Mouse (Mus musculus) forebrain, embryonic 15.5 days (tissue): ENCODE measurements at regions not wholly inside any gene's neighbourhood (a gene's known extent, or its start where the extent isn't known, plus 50 kb on each side); places are given as distances from the start of the nearest gene placed in this dataset.
"Not testable (repeated sequence)": the region's sequence is repeated elsewhere in the genome, so short reads cannot be mapped to it uniquely, and the experiment has no call there.

Experiments used
- ATAC-seq: fragments of 200-750 bp; cut with Nextera tagmentation; replicated peaks from 2 replicates; pipeline ENCODE4 v1.8.0; 2017; ENCODE audit warnings: mild to moderate bottlenecking, moderate TSS enrichment, moderate library complexity
- H3K27ac ChIP-seq: fragments of 300-500 bp; sonication (generic); replicated peaks from 2 replicates; pipeline ENCODE4 v1.5.1; 2015; ENCODE audit warnings: mild to moderate bottlenecking, inconsistent platforms
- H3K27me3 ChIP-seq: fragments of 300-500 bp; sonication (generic); 2 replicates; pipeline ENCODE4 v1.6.1; 2015; ENCODE audit warnings: inconsistent platforms
- H3K36me3 ChIP-seq: fragments of 300-500 bp; sonication (generic); 2 replicates; pipeline ENCODE4 v1.6.1; 2015; ENCODE audit warnings: mild to moderate bottlenecking, inconsistent platforms
- H3K4me1 ChIP-seq: fragments of 300-500 bp; sonication (generic); 2 replicates; pipeline ENCODE4 v1.6.1; 2015; ENCODE audit warnings: inconsistent platforms
- H3K4me2 ChIP-seq: fragments of 300-500 bp; sonication (generic); replicated peaks from 2 replicates; pipeline ENCODE4 v1.6.1; 2015; ENCODE audit warnings: mild to moderate bottlenecking, inconsistent platforms
- H3K4me3 ChIP-seq: fragments of 300-500 bp; sonication (generic); 2 replicates; pipeline ENCODE4 v1.5.1; 2015; ENCODE audit warnings: mild to moderate bottlenecking, inconsistent platforms
- H3K9ac ChIP-seq: fragments of 300-500 bp; sonication (generic); replicated peaks from 2 replicates; pipeline ENCODE4 v1.6.1; 2015; ENCODE audit warnings: mild to moderate bottlenecking, inconsistent platforms
- H3K9me3 ChIP-seq: fragments of 300-500 bp; sonication (generic); 2 replicates; pipeline ENCODE4 v1.6.1; 2016; ENCODE audit warnings: inconsistent platforms
- WGBS: fragments of 180-500 bp; shearing (Covaris S2); methylation state at CpG from one replicate; pipeline ENCODE4 v1.1.7; 2015; ENCODE audit warnings: mixed read lengths; 5-methylcytosine and 5-hydroxymethylcytosine counted together

- WGBS = 72% methylated on average over 4 of the region's 5 CpGs
These were observed 317.3 kb upstream of the 4933412E24Rik start for GRCm38 (mm10) chr15:60333573-60334306.

GRCm38 (mm10) chr15:60317577-60317976 lies 301.2 kb upstream of the 4933412E24Rik start:
- no peak overlapping the region for H3K9ac ChIP-seq
- H3K4me1 ChIP-seq = no peaks in the 10 kb centered on the region
- no peaks in the 10 kb centered on the region for H3K27me3 ChIP-seq
- H3K27ac ChIP-seq = no peak overlapping the region
- H3K36me3 ChIP-seq = no peaks in the 10 kb centered on the region
- no peaks in the 10 kb centered on the region for H3K9me3 ChIP-seq
- no peak overlapping the region for H3K4me3 ChIP-seq
- H3K4me2 ChIP-seq = no peak overlapping the region
- 59% methylated on average over 2 of the region's 2 CpGs for WGBS
- no peak for ATAC-seq

More at GRCm38 (mm10) chr15:60333573-60334306, 317.3 kb upstream of the 4933412E24Rik start:
- H3K27me3 ChIP-seq = no peaks in the 10 kb centered on the region
- H3K4me2 ChIP-seq = no peak overlapping the region
- no peak overlapping the region for H3K9ac ChIP-seq
- no peak overlapping the region for H3K27ac ChIP-seq
- H3K36me3 ChIP-seq = no peaks in the 10 kb centered on the region
- no peak overlapping the region for H3K4me3 ChIP-seq
- H3K9me3 ChIP-seq = no peaks in the 10 kb centered on the region
- ATAC-seq = no peak
- H3K4me1 ChIP-seq = no peaks in the 10 kb centered on the region

DNA sequence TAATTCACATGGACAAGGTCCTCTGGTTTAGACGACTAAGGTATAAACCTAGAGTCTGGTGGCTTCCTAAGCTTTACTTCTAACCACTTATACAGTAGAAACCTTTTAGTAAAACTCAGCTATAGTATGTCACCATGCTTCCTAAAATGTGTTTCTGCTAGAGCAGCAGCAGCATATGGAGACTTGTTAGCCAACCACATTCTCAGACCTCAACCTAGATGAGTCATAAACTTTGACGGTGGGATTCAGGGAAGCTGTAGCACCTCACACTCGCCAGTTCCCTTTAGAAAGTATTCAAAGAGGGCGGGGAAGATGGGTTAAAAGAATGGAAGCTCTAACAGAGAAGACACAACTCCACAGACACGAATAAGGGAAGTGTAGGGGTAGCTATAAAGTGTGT lies 298.8 kb upstream of the 4933412E24Rik start:
- no peaks in the 10 kb centered on the region for H3K9me3 ChIP-seq
- 85% methylated on average over 5 of the region's 5 CpGs for WGBS
- H3K27ac ChIP-seq = no peak overlapping the region
- no peaks in the 10 kb centered on the region for H3K36me3 ChIP-seq
- no peak overlapping the region for H3K4me2 ChIP-seq
- no peak overlapping the region for H3K4me3 ChIP-seq
- H3K27me3 ChIP-seq = no peaks in the 10 kb centered on the region
- H3K4me1 ChIP-seq = peaks cover 7% of the 10 kb centered on the region
- no peak overlapping the region for H3K9ac ChIP-seq
- ATAC-seq = no peak

DNA sequence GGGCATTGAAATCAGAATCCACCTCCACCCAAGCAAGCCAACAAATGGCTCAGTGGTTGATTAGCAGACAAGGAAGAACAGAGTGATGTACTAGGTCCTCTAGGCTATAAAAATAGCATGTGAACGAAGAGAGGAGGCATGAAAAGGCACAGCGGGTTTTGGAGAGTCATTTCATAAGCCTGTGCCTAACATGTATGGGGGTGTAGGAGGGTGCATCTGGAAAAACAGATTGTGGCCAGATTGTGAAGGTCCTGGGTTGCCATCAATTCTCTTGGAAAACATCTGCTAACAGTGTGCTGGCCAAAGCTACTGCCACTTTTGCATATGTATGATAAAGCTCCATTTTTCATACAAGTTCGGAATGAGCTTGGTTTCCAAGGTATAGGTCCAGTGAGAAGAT lies 293.5 kb upstream of the 4933412E24Rik start:
- no peak overlapping the region for H3K4me3 ChIP-seq
- H3K27me3 ChIP-seq = no peaks in the 10 kb centered on the region
- 53% methylated on average over 3 of the region's 3 CpGs for WGBS
- H3K4me1 ChIP-seq = peaks cover 21% of the 10 kb centered on the region
- no peaks in the 10 kb centered on the region for H3K36me3 ChIP-seq
- peak; percentile 88 for ATAC-seq
- no peak overlapping the region for H3K27ac ChIP-seq
- H3K9ac ChIP-seq = no peak overlapping the region
- no peak overlapping the region for H3K4me2 ChIP-seq
- H3K9me3 ChIP-seq = no peaks in the 10 kb centered on the region

GRCm38 (mm10) chr15:60308968-60309367 lies 292.6 kb upstream of the 4933412E24Rik start:
- Histone ChIP-seq H3K27ac (no peak overlapping the region), H3K4me1 (peaks cover 21% of the 10 kb centered on the region), H3K27me3 (no peaks in the 10 kb centered on the region), H3K9me3 (no peaks in the 10 kb centered on the region), H3K36me3 (no peaks in the 10 kb centered on the region), H3K4me2 (no peak overlapping the region), H3K9ac (no peak overlapping the region), H3K4me3 (no peak overlapping the region)
- 16% methylated on average over 1 of the region's 1 CpGs for WGBS
- 0 out of 2 replicates have a peak, but pooled peaks have one; percentile 26 for ATAC-seq

GRCm38 (mm10) chr15:60308126-60308525 lies 291.7 kb upstream of the 4933412E24Rik start:
- Histone ChIP-seq H3K27me3 (no peaks in the 10 kb centered on the region), H3K27ac (no peak overlapping the region), H3K4me2 (no peak overlapping the region), H3K9ac (no peak overlapping the region), H3K9me3 (no peaks in the 10 kb centered on the region), H3K4me1 (peaks cover 21% of the 10 kb centered on the region), H3K36me3 (no peaks in the 10 kb centered on the region), H3K4me3 (no peak overlapping the region)
- ATAC-seq = no peak
- WGBS = 94% methylated on average over 2 of the region's 2 CpGs

GRCm38 (mm10) chr15:60303501-60303900 lies 287.1 kb upstream of the 4933412E24Rik start:
- H3K9ac ChIP-seq = no peak overlapping the region
- no peaks in the 10 kb centered on the region for H3K27me3 ChIP-seq
- H3K27ac ChIP-seq = no peak overlapping the region
- no peak overlapping the region for H3K4me2 ChIP-seq
- no peak for ATAC-seq
- 27% methylated on average over 4 of the region's 4 CpGs for WGBS
- no peaks in the 10 kb centered on the region for H3K4me1 ChIP-seq
- no peaks in the 10 kb centered on the region for H3K36me3 ChIP-seq
- H3K9me3 ChIP-seq = no peaks in the 10 kb centered on the region
- H3K4me3 ChIP-seq = no peak overlapping the region

GRCm38 (mm10) chr15:60301939-60302338 lies 285.5 kb upstream of the 4933412E24Rik start:
- Histone ChIP-seq H3K4me1 (no peaks in the 10 kb centered on the region), H3K4me3 (no peak overlapping the region), H3K36me3 (no peaks in the 10 kb centered on the region), H3K9ac (no peak overlapping the region), H3K27ac (no peak overlapping the region), H3K9me3 (no peaks in the 10 kb centered on the region), H3K27me3 (no peaks in the 10 kb centered on the region), H3K4me2 (no peak overlapping the region)
- WGBS = 90% methylated on average over 4 of the region's 4 CpGs
- no peak for ATAC-seq

- no peak overlapping the region for H3K4me3 ChIP-seq
- no peak overlapping the region for H3K27ac ChIP-seq
- WGBS = 40% methylated on average over 4 of the region's 4 CpGs
- no peaks in the 10 kb centered on the region for H3K36me3 ChIP-seq
- H3K27me3 ChIP-seq = no peaks in the 10 kb centered on the region
- H3K9ac ChIP-seq = no peak overlapping the region
- no peak overlapping the region for H3K4me2 ChIP-seq
- no peaks in the 10 kb centered on the region for H3K9me3 ChIP-seq
- no peaks in the 10 kb centered on the region for H3K4me1 ChIP-seq
- no peak for ATAC-seq
These were observed 268.9 kb upstream of the 4933412E24Rik start for GRCm38 (mm10) chr15:60285321-60285720.

DNA sequence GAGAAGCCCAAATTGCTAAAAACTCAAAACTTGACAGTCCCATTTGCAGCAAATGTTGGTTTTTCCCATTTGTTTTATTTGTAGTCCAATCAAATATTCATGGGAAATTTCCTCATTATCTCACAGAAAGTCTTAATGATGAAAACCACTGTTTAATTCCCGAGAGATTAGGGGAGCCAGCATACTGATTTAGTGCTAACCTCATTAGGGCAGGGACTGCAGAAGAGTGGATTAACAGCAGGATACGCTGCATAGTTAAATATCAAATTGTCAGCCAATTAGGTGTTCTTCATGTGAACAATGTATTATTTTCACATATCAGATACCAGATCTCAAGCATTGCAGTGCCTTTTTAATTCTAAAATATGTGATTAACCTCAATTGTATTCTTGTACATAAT lies 264.0 kb upstream of the 4933412E24Rik start:
- no peak overlapping the region for H3K4me2 ChIP-seq
- no peak for ATAC-seq
- no peak overlapping the region for H3K27ac ChIP-seq
- no peaks in the 10 kb centered on the region for H3K27me3 ChIP-seq
- no peak overlapping the region for H3K4me3 ChIP-seq
- 9% methylated on average over 2 of the region's 2 CpGs for WGBS
- no peaks in the 10 kb centered on the region for H3K9me3 ChIP-seq
- H3K9ac ChIP-seq = no peak overlapping the region
- no peaks in the 10 kb centered on the region for H3K4me1 ChIP-seq
- no peaks in the 10 kb centered on the region for H3K36me3 ChIP-seq

DNA sequence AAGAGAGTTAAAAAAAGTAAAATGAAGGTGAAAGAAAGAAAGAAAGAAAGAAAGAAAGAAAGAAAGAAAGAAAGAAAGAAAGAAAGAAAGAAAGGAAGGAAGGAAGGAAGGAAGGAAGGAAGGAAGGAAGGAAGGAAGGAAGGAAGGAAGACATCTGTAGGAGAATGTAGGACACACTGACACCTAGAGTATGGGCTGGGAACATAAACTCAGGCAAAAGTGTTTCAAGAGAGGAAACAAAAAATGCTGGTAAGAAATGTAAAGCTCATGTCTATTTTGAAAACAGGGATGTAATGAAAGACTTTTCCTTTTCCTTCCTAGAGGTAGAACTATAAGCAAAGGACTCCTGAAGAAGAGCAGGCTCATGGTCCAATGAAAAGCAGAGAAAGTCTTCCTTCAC lies 237.2 kb upstream of the 4933412E24Rik start:
- not testable (repeated sequence) for H3K9me3 ChIP-seq, H3K4me1 ChIP-seq, ATAC-seq, H3K4me2 ChIP-seq, H3K9ac ChIP-seq, H3K27me3 ChIP-seq, H3K27ac ChIP-seq, H3K4me3 ChIP-seq, H3K36me3 ChIP-seq

DNA sequence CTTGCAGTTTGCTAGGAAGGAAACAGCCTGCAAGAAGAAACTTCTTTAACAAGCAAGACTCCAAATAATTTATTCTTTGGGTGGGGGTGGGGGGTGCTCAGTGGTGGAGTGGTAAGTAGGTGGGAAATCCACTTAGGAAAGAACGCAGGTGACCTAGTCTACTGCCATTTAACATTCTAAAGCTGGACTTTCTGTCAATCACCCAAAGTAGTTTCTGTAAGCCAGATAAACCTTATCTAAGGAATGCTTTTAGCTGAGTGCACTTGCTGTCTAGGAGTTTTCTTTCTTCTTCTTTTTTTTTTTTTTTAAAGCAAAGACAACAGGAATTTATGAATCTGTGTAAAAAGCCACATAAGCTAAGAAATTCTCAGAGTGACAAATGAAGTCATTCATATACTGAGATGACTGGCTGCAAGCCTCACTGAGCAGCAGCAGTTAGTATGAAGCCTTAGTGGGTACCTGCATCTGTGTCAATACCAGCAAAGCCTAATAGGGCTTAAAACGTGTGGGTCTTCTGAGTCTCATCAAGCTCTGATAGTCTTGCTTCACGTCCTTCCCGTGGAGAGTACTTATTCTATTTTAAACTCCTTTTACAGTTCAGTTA lies 210.0 kb upstream of the 4933412E24Rik start:
- Histone ChIP-seq H3K4me1 (no peaks in the 10 kb centered on the region), H3K36me3 (no peaks in the 10 kb centered on the region), H3K9ac (no peak overlapping the region), H3K27ac (no peak overlapping the region), H3K4me2 (no peak overlapping the region), H3K9me3 (no peaks in the 10 kb centered on the region), H3K27me3 (no peaks in the 10 kb centered on the region), H3K4me3 (no peak overlapping the region)
- ATAC-seq = no peak
- WGBS = 79% methylated on average over 4 of the region's 4 CpGs

- ATAC-seq = no peak
- no peak overlapping the region for H3K4me3 ChIP-seq
- no peak overlapping the region for H3K4me2 ChIP-seq
- H3K27me3 ChIP-seq = no peaks in the 10 kb centered on the region
- H3K9me3 ChIP-seq = no peaks in the 10 kb centered on the region
- H3K36me3 ChIP-seq = no peaks in the 10 kb centered on the region
- no peak overlapping the region for H3K27ac ChIP-seq
- H3K9ac ChIP-seq = no peak overlapping the region
- no peaks in the 10 kb centered on the region for H3K4me1 ChIP-seq
These were observed 178.7 kb upstream of the 4933412E24Rik start for GRCm38 (mm10) chr15:60195070-60195469.
